Mouse (Mus musculus): ENCODE data around the gene Dock2.

DNA sequence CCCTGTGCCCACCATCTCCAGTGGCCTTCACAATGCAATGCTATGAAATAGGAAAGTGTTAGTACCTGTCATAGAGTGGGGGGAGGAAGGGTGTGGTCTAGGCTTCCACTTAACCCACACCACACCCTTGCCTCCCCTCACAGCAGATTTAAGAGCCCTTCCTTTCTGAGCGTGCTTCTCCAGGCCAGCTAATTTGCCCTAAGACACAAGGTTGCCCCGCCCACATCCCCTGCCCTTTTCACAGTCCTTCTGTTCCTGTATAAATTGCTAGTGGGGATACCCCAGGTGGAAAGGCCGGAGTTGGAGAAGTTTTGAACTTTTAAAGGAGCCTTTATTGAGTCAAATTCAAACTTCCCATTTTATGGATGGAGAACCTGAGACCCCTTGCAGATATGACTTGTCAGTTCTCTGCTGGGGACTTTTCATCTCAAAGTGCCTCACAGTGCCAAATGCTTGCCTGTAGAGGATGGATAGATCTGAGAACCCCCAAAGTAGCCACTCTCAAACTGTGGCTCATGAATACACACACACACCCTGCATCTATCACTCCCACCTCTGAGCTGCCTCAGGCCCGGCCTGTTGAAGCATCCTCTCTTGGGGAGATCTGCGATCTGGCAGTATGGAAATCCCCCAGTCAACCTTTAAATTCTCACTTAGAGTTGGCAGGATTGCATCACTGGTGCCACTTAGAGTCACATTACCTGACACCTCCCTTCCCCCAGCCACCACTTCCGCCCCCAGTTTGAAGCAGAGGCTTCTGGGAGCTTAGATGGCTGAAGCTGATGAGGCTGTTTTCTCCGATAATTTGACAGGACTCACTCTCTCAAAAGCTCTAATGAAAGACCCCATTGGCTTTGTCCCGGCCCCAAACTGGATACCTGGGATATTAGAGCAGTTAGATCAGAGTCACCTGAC is 919 bp downstream of the Dock2 start:
- no peak for TF ChIP-seq CTCF (IDR thresholded peaks at IDR 0.05; ENCODE audit: low read depth)
- TF ChIP-seq EP300 (IDR thresholded peaks at IDR 0.05; ENCODE audit: low read depth), result no peak
